Mouse (Mus musculus): Measurements from ENCODE around the gene Dyrk2.

- TF ChIP-seq CTCF (IDR thresholded peaks at IDR 0.05; ENCODE audit: low read depth) (no peak), EP300 (IDR thresholded peaks at IDR 0.05; ENCODE audit: low read depth) (no peak)
Observed at GRCm38 (mm10) chr10:118869591-118870001, 413 bp downstream of the Dyrk2 start.

All from liver, embryonic 14.5 days (tissue).